Mouse (Mus musculus): ENCODE data around the gene Zfp735. TPM values are rescaled to one million over a fixed set of nuclear protein-coding genes. Genes with fewer than 3 reads are reported as not detected.

Zfp735 gene
- polyA plus RNA-seq (2016; fragmentation: Nextera tagmentation; extraction: Ambion mirVana): not detected in 2 replicates

DNA sequence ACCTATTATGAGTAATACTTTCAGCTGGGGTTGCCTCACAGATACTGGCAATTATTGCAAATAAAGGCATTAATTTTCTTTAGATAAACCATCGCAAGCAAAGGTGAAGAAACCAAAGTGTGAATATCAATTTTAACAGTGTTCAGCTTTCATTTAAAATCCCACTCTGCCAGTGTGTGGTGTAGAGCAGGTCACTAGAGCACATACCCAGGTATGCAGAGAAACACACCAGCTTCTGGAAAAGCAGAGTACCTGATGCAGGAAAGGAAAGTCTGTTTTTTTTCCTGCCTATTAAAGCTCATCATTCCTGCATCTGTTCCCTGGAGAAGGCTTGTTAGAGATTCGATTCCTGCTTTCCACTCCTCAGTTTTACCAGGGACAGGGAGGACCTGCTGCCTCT is at the start of gene Zfp735:
Gene Zfp735, plus strand, starts transcription at position 301 of the 400 bp plus-strand sequence.
- H3K4me2 ChIP-seq: no peak within 1 kb of the TSS
- H3K9me3 ChIP-seq (replicated peaks): 0 out of 2 replicates have a peak, but pooled peaks cover 5% of the 10 kb centered on the region
- ATAC-seq: no peak
- H3K9ac ChIP-seq: no peak within 1 kb of the TSS
- no peaks in the 10 kb centered on the region for H3K36me3 ChIP-seq
- no peak within 1 kb of the TSS for H3K27ac ChIP-seq
- no peaks in the 10 kb centered on the region for H3K4me1 ChIP-seq
- no peaks in the 10 kb centered on the region for H3K27me3 ChIP-seq (replicated peaks)
- no peak within 1 kb of the TSS for H3K4me3 ChIP-seq
- WGBS (ENCODE audit: insufficient replicate concordance): 50% methylated on average over 2 of the region's 2 CpGs

DNA sequence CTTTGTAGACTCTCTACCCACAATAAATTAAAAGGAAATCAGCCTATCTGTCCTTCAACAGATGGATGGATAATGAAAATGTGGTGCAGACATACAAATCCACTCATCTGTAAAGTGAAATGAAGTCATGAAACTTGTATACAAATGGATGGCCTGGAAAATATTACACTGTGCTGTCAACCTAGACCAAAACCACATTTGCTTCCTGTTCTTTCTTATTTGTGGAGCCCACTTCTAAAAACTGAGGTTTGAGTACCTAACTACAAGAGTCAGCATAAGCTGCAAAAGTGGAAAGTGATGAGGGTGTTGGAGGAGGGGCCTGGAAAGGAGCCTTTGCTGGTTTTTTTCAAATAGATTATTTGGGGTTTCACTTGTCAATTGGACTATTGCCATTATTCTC is 70.5 kb downstream of the Zfp735 start:
- Histone ChIP-seq H3K9ac (no peak overlapping the region), H3K27me3 (replicated peaks) (no peaks in the 10 kb centered on the region), H3K9me3 (replicated peaks) (peaks cover 6% of the 10 kb centered on the region; the same call in 1 of the 2 replicates), H3K4me3 (no peak overlapping the region), H3K36me3 (no peaks in the 10 kb centered on the region), H3K27ac (no peak overlapping the region), H3K4me2 (no peak overlapping the region), H3K4me1 (no peaks in the 10 kb centered on the region)
- no peak for ATAC-seq

Other genes with a start within 250 kb of the Zfp735 start
- gene Olfr380, start 231.3 kb upstream of the Zfp735 start, polyA plus RNA-seq (2016; fragmentation: Nextera tagmentation; extraction: Ambion mirVana): not detected in 2 replicates
- not detected in 2 replicates for gene Olfr381, start 197.2 kb upstream of the Zfp735 start, polyA plus RNA-seq (2016; fragmentation: Nextera tagmentation; extraction: Ambion mirVana)
- gene Olfr382, start 171.6 kb upstream of the Zfp735 start, polyA plus RNA-seq (2016; fragmentation: Nextera tagmentation; extraction: Ambion mirVana): not detected in 2 replicates
- not detected in 2 replicates for gene Olfr385, start 95.8 kb upstream of the Zfp735 start, polyA plus RNA-seq (2016; fragmentation: Nextera tagmentation; extraction: Ambion mirVana)
- not detected in 2 replicates for gene Olfr384, start 90.2 kb upstream of the Zfp735 start, polyA plus RNA-seq (2016; fragmentation: Nextera tagmentation; extraction: Ambion mirVana)
- not detected in 2 replicates for gene Olfr389, start 91.9 kb downstream of the Zfp735 start, polyA plus RNA-seq (2016; fragmentation: Nextera tagmentation; extraction: Ambion mirVana)
- gene Olfr390, start 94.2 kb downstream of the Zfp735 start, polyA plus RNA-seq (2016; fragmentation: Nextera tagmentation; extraction: Ambion mirVana): not detected in 2 replicates
- gene Olfr391-ps, start 114.3 kb downstream of the Zfp735 start, polyA plus RNA-seq (2016; fragmentation: Nextera tagmentation; extraction: Ambion mirVana): not detected in 2 replicates
- not detected in 2 replicates for gene Olfr392, start 128.3 kb downstream of the Zfp735 start, polyA plus RNA-seq (2016; fragmentation: Nextera tagmentation; extraction: Ambion mirVana)
- not detected in 2 replicates for gene Olfr393, start 162.7 kb downstream of the Zfp735 start, polyA plus RNA-seq (2016; fragmentation: Nextera tagmentation; extraction: Ambion mirVana)
- gene Olfr394, start 202.0 kb downstream of the Zfp735 start, polyA plus RNA-seq (2016; fragmentation: Nextera tagmentation; extraction: Ambion mirVana): not detected in 2 replicates
- gene Olfr395, start 220.5 kb downstream of the Zfp735 start, polyA plus RNA-seq (2016; fragmentation: Nextera tagmentation; extraction: Ambion mirVana): not detected in 2 replicates
- not detected in 2 replicates for gene Olfr23, start 247.9 kb downstream of the Zfp735 start, polyA plus RNA-seq (2016; fragmentation: Nextera tagmentation; extraction: Ambion mirVana)

Measured in liver, embryonic 12.5 days (tissue).